Mouse (Mus musculus) kidney, adult 2 months (tissue): ENCODE results near the gene Trpv1.

Source experiments
- CTCF ChIP-seq: fragments of 200-500 bp; conservative IDR thresholded peaks from 2 replicates; pipeline ENCODE4 v1.5.1; 2011; ENCODE audit warnings: low read depth, mild to moderate bottlenecking, control low read depth, low read length, moderate library complexity, mixed read lengths; ENCODE audit not compliant: insufficient read depth, insufficient read length
- POLR2A ChIP-seq: fragments of 200-500 bp; IDR thresholded peaks from one replicate; pipeline ENCODE4 v1.6.1; 2011; ENCODE audit warnings: low read depth, low read length, control low read depth

DNA sequence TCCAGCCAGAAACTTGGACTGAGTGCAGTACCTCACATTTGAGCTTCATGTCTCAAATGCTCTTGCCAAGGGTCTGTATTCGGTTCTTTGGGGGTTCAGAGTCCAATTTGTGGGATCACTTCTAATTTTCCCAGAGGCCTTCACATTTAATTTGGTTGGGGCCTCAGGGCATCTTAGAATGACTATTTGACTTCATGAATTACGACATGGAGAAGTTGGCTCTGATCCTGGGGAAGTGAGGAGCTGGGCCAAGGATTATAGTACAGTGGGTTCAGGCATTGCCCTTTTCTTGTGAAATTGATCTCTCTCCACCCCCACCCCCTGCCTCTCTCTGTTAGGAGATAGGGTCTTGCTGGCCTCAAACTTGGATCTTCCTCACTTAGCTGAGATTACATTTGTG lies 33.1 kb upstream of the Trpv1 start:
- TF ChIP-seq POLR2A (no peak), CTCF (no peak)
